Mouse (Mus musculus): Measurements from ENCODE around the gene Sprr2i. TPM values are rescaled to one million over a fixed set of nuclear protein-coding genes. Genes with fewer than 3 reads are reported as not detected.

Sprr2i gene
- total RNA-seq (2021) = not detected
- not detected in 2 replicates for polyA plus RNA-seq (2012; rRNA removed)
- long read RNA-seq = 0 reads

- no peak for DNase-seq
Observed at GRCm38 (mm10) chr3:92407691-92408090, at the start of gene Sprr2i. Sprr2i (plus strand) TSS chr3:92407991.

GRCm38 (mm10) chr3:92361619-92362018 lies 46.2 kb upstream of the Sprr2i start:
- no peak for DNase-seq

DNA sequence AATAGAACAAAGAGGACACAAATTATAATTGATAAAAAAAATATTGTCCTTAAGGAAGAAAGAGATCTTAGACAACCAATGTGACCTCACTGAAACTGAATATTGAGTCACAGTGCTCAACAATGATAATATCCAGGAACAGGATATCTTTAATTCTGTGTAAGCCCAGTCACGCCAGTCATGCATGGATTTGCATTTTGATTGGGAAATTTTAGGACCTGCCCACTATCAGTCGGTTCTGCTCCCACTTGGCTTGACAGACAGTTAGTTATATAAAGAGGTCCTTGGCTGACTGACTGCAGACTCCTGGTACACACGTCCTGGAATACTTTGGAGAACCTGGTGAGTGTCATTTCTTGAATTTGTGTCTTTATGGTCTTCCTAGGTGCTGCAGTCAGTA lies 42.9 kb upstream of the Sprr2i start, which contains the start of gene Sprr2f:
Gene Sprr2f, plus strand, starts transcription at position 301 of the 400 bp plus-strand sequence.
- no peak for DNase-seq

- DNase-seq = no peak
Observed at GRCm38 (mm10) chr3:92373613-92374012, 34.2 kb upstream of the Sprr2i start.

GRCm38 (mm10) chr3:92385385-92385784 lies 22.4 kb upstream of the Sprr2i start, which contains the start of gene Sprr2h:
Sprr2h (plus strand) TSS chr3:92385685.
- no peak for DNase-seq

GRCm38 (mm10) chr3:92394301-92394700 lies 13.5 kb upstream of the Sprr2i start:
- peak; percentile 3 for DNase-seq

GRCm38 (mm10) chr3:92417782-92418181 lies 10.0 kb downstream of the Sprr2i start, which contains the start of gene Sprr2j-ps:
Sprr2j-ps (plus strand) TSS chr3:92418082.
- no peak for DNase-seq

DNA sequence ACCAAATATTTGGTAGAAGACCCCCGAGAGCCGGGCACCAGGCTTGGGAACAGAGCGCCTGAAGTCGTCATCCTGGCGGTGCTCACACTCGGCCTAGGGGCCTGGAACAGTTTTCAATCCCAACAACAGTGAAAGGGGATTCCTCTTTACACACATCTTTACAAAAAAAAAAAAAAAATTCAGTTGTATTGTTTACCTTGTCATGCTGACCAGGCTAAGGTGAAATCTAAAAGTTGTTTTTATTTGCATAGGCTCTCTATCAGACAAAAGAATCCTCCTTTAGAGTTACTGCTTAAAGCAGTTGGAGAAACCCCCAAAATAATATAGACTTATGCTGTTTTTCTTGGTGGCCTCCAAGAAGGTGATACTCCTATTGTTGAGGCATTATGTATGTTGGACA lies 21.5 kb downstream of the Sprr2i start, which contains the start of gene Gm9774:
Gene Gm9774, minus strand, starts transcription at position 101 of the 400 bp plus-strand sequence.
- no peak for DNase-seq

- no peak for DNase-seq
Observed at GRCm38 (mm10) chr3:92432282-92432681, 24.5 kb downstream of the Sprr2i start, which contains the start of gene Sprr2k. Sprr2k (plus strand) TSS chr3:92432582.

- DNase-seq = no peak
Observed at GRCm38 (mm10) chr3:92438689-92439088, 30.9 kb downstream of the Sprr2i start, which contains the start of gene Sprr1b. Sprr1b (minus strand) TSS chr3:92438789.

- DNase-seq = no peak
Observed at GRCm38 (mm10) chr3:92440177-92440576, 32.4 kb downstream of the Sprr2i start.

GRCm38 (mm10) chr3:92455151-92455550 lies 47.4 kb downstream of the Sprr2i start:
- DNase-seq = no peak

- no peak for DNase-seq
Observed at GRCm38 (mm10) chr3:92458620-92459019, 50.8 kb downstream of the Sprr2i start, which contains the start of gene Sprr3. Sprr3 (minus strand) TSS chr3:92458720.

Other genes starting within 250 kb of the Sprr2i start
- not detected for gene Sprr2a1, start 192.2 kb upstream of the Sprr2i start, total RNA-seq (2021)
- not detected in 2 replicates for gene Sprr2a1, start 192.2 kb upstream of the Sprr2i start, polyA plus RNA-seq (2012; rRNA removed)
- gene Sprr2a2, start 192.1 kb upstream of the Sprr2i start, total RNA-seq (2021) = not detected
- 1.8 and 18.7 TPM in 2 replicates for gene Sprr2a2, start 192.1 kb upstream of the Sprr2i start, polyA plus RNA-seq (2012; rRNA removed)
- not detected for gene Sprr2a3, start 122.6 kb upstream of the Sprr2i start, total RNA-seq (2021)
- gene Sprr2a3, start 122.6 kb upstream of the Sprr2i start, polyA plus RNA-seq (2012; rRNA removed) = 0.22 TPM in 1 of 2 replicates, not detected in the other
- gene Sprr2b, start 91.4 kb upstream of the Sprr2i start, total RNA-seq (2021) = not detected
- gene Sprr2b, start 91.4 kb upstream of the Sprr2i start, polyA plus RNA-seq (2012; rRNA removed) = not detected in 2 replicates
- gene Sprr2d, start 68.9 kb upstream of the Sprr2i start, total RNA-seq (2021) = not detected
- gene Sprr2d, start 68.9 kb upstream of the Sprr2i start, polyA plus RNA-seq (2012; rRNA removed) = not detected in 2 replicates
- gene Sprr2e, start 55.8 kb upstream of the Sprr2i start, total RNA-seq (2021) = not detected
- gene Sprr2e, start 55.8 kb upstream of the Sprr2i start, polyA plus RNA-seq (2012; rRNA removed) = not detected in 2 replicates
- gene Sprr2f, start 42.8 kb upstream of the Sprr2i start, total RNA-seq (2021) = not detected
- gene Sprr2f, start 42.8 kb upstream of the Sprr2i start, polyA plus RNA-seq (2012; rRNA removed) = not detected in 2 replicates
- not detected for gene Sprr2h, start 22.3 kb upstream of the Sprr2i start, total RNA-seq (2021)
- not detected in 2 replicates for gene Sprr2h, start 22.3 kb upstream of the Sprr2i start, polyA plus RNA-seq (2012; rRNA removed)
- gene Sprr2j-ps, start 10.1 kb downstream of the Sprr2i start, total RNA-seq (2021) = not detected
- not detected in 2 replicates for gene Sprr2j-ps, start 10.1 kb downstream of the Sprr2i start, polyA plus RNA-seq (2012; rRNA removed)
- gene Gm9774, start 21.4 kb downstream of the Sprr2i start, total RNA-seq (2021) = 1 to 10 TPM; 4.6 to 6.3 TPM
- gene Gm9774, start 21.4 kb downstream of the Sprr2i start, polyA plus RNA-seq (2012; rRNA removed) = 17.5 and 20.8 TPM in 2 replicates
- not detected for gene Sprr2k, start 24.6 kb downstream of the Sprr2i start, total RNA-seq (2021)
- gene Sprr2k, start 24.6 kb downstream of the Sprr2i start, polyA plus RNA-seq (2012; rRNA removed) = not detected in 2 replicates
- gene Sprr1b, start 30.8 kb downstream of the Sprr2i start, total RNA-seq (2021) = not detected
- gene Sprr1b, start 30.8 kb downstream of the Sprr2i start, polyA plus RNA-seq (2012; rRNA removed) = not detected in 2 replicates
- not detected for gene Sprr3, start 50.7 kb downstream of the Sprr2i start, total RNA-seq (2021)
- gene Sprr3, start 50.7 kb downstream of the Sprr2i start, polyA plus RNA-seq (2012; rRNA removed) = 0.39 TPM in 1 of 2 replicates, not detected in the other
- under 1 TPM in 1 of 2 experiments, not detected in 1; 0.38 TPM for gene Sprr1a, start 77.9 kb downstream of the Sprr2i start, total RNA-seq (2021)
- gene Sprr1a, start 77.9 kb downstream of the Sprr2i start, polyA plus RNA-seq (2012; rRNA removed) = 0.21 and 0.56 TPM in 2 replicates
- not detected for gene Sprr4, start 92.5 kb downstream of the Sprr2i start, total RNA-seq (2021)
- gene Sprr4, start 92.5 kb downstream of the Sprr2i start, polyA plus RNA-seq (2012; rRNA removed) = not detected in 2 replicates
- gene 2310046K23Rik, start 126.5 kb downstream of the Sprr2i start, total RNA-seq (2021) = not detected
- gene 2310046K23Rik, start 126.5 kb downstream of the Sprr2i start, polyA plus RNA-seq (2012; rRNA removed) = not detected in 2 replicates
- gene Ivl, start 165.7 kb downstream of the Sprr2i start, total RNA-seq (2021) = not detected
- not detected in 2 replicates for gene Ivl, start 165.7 kb downstream of the Sprr2i start, polyA plus RNA-seq (2012; rRNA removed)
- gene Smcp, start 181.0 kb downstream of the Sprr2i start, total RNA-seq (2021) = not detected
- not detected in 2 replicates for gene Smcp, start 181.0 kb downstream of the Sprr2i start, polyA plus RNA-seq (2012; rRNA removed)
- not detected for gene 2210017I01Rik, start 199.5 kb downstream of the Sprr2i start, total RNA-seq (2021)
- not detected in 2 replicates for gene 2210017I01Rik, start 199.5 kb downstream of the Sprr2i start, polyA plus RNA-seq (2012; rRNA removed)
- gene Lce6a, start 213.7 kb downstream of the Sprr2i start, total RNA-seq (2021) = not detected
- not detected in 2 replicates for gene Lce6a, start 213.7 kb downstream of the Sprr2i start, polyA plus RNA-seq (2012; rRNA removed)
- not detected for gene Lce1a1, start 240.3 kb downstream of the Sprr2i start, total RNA-seq (2021)
- gene Lce1a1, start 240.3 kb downstream of the Sprr2i start, polyA plus RNA-seq (2012; rRNA removed) = 0.33 TPM in 1 of 2 replicates, not detected in the other
- gene Lce1b, start 248.9 kb downstream of the Sprr2i start, total RNA-seq (2021) = not detected
- gene Lce1b, start 248.9 kb downstream of the Sprr2i start, polyA plus RNA-seq (2012; rRNA removed) = not detected in 2 replicates